Mouse (Mus musculus) liver, embryonic 15.5 days (tissue): ENCODE results near the gene Setd2. TPM values are rescaled to one million over a fixed set of nuclear protein-coding genes. Genes with fewer than 3 reads are reported as not detected.

Experiments used
- ATAC-seq: fragments of 200-750 bp; cut with Nextera tagmentation; 2 replicates; pipeline ENCODE4 v1.8.0; 2017; ENCODE audit warnings: moderate number of reproducible peaks, mild to moderate bottlenecking, moderate library complexity; ENCODE audit not compliant: insufficient read depth
- H3K27ac ChIP-seq: fragments of 300-500 bp; sonication (generic); replicated peaks from 2 replicates; pipeline ENCODE4 v1.5.1; 2015; ENCODE audit warnings: mild to moderate bottlenecking, inconsistent platforms
- H3K27me3 ChIP-seq: fragments of 300-500 bp; sonication (generic); 2 replicates; pipeline ENCODE4 v1.6.1; 2015; ENCODE audit warnings: mild to moderate bottlenecking, inconsistent platforms
- H3K36me3 ChIP-seq: fragments of 300-500 bp; sonication (generic); replicated peaks from 2 replicates; pipeline ENCODE4 v1.6.1; 2015; ENCODE audit warnings: moderate library complexity, mild to moderate bottlenecking, inconsistent platforms
- H3K4me1 ChIP-seq: fragments of 300-500 bp; sonication (generic); replicated peaks from 2 replicates; pipeline ENCODE4 v1.6.1; 2015; ENCODE audit warnings: inconsistent platforms
- H3K4me2 ChIP-seq: fragments of 300-500 bp; sonication (generic); 2 replicates; pipeline ENCODE4 v1.6.1; 2015; ENCODE audit warnings: moderate library complexity, mild to moderate bottlenecking, inconsistent platforms
- H3K4me3 ChIP-seq: fragments of 300-500 bp; sonication (generic); replicated peaks from 2 replicates; pipeline ENCODE4 v1.5.1; 2015; ENCODE audit warnings: mild to moderate bottlenecking, inconsistent platforms
- H3K9ac ChIP-seq: fragments of 300-500 bp; sonication (generic); 2 replicates; pipeline ENCODE4 v1.6.1; 2015; ENCODE audit warnings: moderate library complexity, mild to moderate bottlenecking, inconsistent platforms
- H3K9me3 ChIP-seq: fragments of 300-500 bp; sonication (generic); replicated peaks from 2 replicates; pipeline ENCODE4 v1.6.1; 2016; ENCODE audit warnings: inconsistent platforms
- WGBS: fragments of 180-500 bp; shearing (Covaris S2); methylation state at CpG from one replicate; pipeline ENCODE4 v1.1.7; 2015; ENCODE audit warnings: mixed read lengths; ENCODE audit not compliant: insufficient replicate concordance; 5-methylcytosine and 5-hydroxymethylcytosine counted together
- polyA plus RNA-seq: library from polyadenylated mRNA; unstranded; fragments of >200 nt; fragmentation: Nextera tagmentation; extraction: Ambion mirVana; gene quantifications from 2 replicates; pipeline ENCODE4 v1.2.1, GENCODE M21; 2015

Gene Setd2
- polyA plus RNA-seq, 1 experiment from 2014 or later = 9.2 TPM

DNA sequence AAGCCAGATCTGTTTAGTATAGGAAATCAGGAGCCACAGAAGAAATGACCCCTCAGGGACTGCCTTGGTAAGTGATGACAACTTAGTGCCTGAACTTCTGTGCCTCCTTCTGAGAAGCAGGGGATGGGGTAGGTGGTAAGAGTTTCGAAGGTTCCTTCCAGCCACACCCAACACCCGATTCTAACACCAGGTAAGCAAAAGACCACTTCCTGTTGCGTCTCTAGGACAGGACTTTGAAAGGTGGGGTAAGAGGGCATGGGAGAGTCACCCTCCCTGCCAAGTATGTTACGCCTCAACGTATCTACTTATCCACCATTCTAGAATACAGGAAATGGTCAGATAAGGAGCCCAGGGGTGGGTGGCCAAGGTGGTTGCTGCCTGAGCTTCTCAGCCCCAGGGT lies 108.6 kb downstream of the Setd2 start:
- H3K27me3 ChIP-seq = no peaks in the 10 kb centered on the region; the same call in 1 of the 2 replicates
- H3K9ac ChIP-seq = no peak overlapping the region
- no peak overlapping the region for H3K27ac ChIP-seq
- H3K4me3 ChIP-seq = no peak overlapping the region
- no peak overlapping the region for H3K4me2 ChIP-seq
- H3K9me3 ChIP-seq = no peaks in the 10 kb centered on the region
- no peak for ATAC-seq
- H3K4me1 ChIP-seq = peaks cover 19% of the 10 kb centered on the region; the same call in 1 of the 2 replicates
- 44% methylated on average over 5 of the region's 5 CpGs for WGBS
- peaks cover 9% of the 10 kb centered on the region; the same call in 1 of the 2 replicates for H3K36me3 ChIP-seq

DNA sequence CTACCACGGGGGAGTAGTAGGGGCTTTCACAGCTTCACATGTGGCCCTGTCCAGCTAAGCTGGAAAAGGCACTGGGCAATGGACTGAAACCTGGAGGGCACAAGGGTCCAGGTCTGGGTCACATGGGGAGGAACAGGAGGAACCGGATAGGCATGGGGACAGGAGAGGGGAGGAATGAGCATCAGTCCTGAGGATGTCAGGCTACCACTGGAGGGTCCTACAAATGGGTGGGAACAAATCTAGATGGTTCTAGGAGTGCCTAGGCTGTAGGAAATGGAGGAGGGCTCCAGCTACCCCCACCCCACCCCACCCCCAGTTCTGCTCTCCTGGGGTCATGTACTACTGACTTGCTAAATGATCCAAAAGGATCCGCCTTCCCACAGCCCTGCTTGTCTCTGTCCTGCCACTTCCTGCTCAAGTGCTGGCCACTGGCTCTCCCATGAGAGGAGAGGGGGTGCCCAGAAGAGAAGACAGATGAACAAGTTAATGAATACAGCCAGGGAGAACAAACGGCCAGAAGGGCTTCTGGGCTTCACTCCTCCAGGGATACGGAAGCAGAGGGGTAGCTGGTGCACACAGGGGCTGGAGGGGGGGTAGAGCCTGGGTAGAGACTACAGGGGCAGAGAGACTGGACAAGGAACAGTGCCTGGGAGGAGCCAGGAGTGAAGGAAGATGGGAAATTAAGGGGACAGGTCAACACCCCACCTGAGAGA lies 110.6 kb downstream of the Setd2 start:
- peaks cover 22% of the 10 kb centered on the region; the same call in 1 of the 2 replicates for H3K4me1 ChIP-seq
- peaks cover 3% of the 10 kb centered on the region for H3K27me3 ChIP-seq
- no peak for ATAC-seq
- no peak overlapping the region for H3K9ac ChIP-seq
- no peaks in the 10 kb centered on the region for H3K9me3 ChIP-seq
- WGBS = 48% methylated on average over 5 of the region's 5 CpGs
- H3K36me3 ChIP-seq = peaks cover 9% of the 10 kb centered on the region; the same call in 1 of the 2 replicates
- no peak overlapping the region for H3K27ac ChIP-seq
- no peak overlapping the region for H3K4me3 ChIP-seq
- H3K4me2 ChIP-seq = no peak overlapping the region

DNA sequence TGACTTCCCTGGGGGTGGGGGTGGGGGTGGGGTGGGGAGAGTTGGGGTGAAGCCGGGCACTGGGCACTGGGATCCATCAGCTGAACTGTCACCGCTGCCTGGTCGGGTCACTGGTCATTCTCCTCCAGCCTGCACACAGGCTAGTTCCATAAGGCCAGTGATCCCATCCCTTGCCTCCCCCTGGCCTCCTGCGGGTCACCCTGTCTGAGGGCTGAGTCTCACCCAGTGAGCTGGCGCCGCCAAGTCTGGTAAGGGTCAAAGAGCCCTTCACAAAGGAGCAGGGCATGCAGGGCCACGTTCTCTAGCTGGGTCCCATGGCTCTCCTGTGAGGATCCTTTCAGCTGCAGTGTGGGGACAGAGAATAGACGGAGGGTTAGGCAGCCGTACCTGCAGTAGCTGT lies 111.4 kb downstream of the Setd2 start:
- Histone ChIP-seq H3K9ac (no peak overlapping the region), H3K27me3 (peaks cover 3% of the 10 kb centered on the region), H3K9me3 (no peaks in the 10 kb centered on the region), H3K4me2 (0 out of 2 replicates have a peak overlapping the region, but pooled peaks have one; percentile 13), H3K36me3 (peaks cover 1% of the 10 kb centered on the region; the same call in 1 of the 2 replicates), H3K27ac (no peak overlapping the region), H3K4me1 (peaks cover 22% of the 10 kb centered on the region; the same call in 1 of the 2 replicates), H3K4me3 (no peak overlapping the region)
- no peak for ATAC-seq
- WGBS = 57% methylated on average over 9 of the region's 9 CpGs

DNA sequence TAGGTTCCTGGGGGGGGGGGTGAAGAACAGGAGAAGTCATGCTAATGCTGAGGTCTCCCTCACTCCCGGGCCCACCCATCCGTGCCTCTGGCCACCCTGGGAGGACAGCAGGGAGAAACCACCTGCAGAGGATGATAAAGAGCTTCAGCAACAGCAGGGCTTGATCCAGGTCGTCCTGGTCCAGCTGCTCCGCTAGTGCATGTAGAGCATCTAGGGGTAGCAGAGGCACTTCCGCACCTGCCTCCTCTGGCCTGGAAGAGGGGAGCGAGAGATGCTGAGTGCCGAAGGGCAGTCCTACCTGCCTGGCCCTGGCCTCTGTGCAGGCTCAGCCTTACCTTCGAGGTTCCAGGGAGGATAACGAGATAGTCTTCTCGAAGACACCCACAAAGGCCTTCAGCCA lies 111.9 kb downstream of the Setd2 start:
- no peak for ATAC-seq
- Histone ChIP-seq H3K4me3 (no peak overlapping the region), H3K27ac (no peak overlapping the region), H3K27me3 (peaks cover 4% of the 10 kb centered on the region), H3K36me3 (no peaks in the 10 kb centered on the region; the same call in 1 of the 2 replicates), H3K4me2 (peak overlapping the region; percentile 13; the same call in 1 of the 2 replicates), H3K9ac (no peak overlapping the region), H3K9me3 (no peaks in the 10 kb centered on the region), H3K4me1 (peaks cover 22% of the 10 kb centered on the region; the same call in 1 of the 2 replicates)
- 65% methylated on average over 10 of the region's 10 CpGs for WGBS

DNA sequence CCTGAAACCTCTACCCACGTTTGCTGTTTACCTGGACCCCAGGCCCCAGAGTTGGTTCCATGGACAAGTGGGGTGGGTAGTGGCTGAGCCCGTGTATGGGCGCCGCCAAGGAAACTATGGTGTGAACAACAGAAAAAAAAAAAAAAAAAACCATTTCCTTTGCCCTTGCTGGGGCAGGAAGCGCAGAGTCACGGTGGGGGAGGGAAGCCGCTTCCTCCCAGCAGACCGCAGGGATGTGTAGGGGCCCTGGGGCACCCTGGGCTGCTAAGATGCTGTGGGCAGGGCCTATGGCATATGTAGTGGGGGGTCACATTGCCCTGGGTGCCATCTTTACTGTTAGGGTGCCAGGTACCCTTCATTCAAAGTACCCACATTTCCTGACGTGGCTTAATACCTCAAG lies 112.8 kb downstream of the Setd2 start:
- 0 out of 2 replicates have a peak, but pooled peaks have one; percentile 23 for ATAC-seq
- WGBS = 12% methylated on average over 9 of the region's 9 CpGs
- peak overlapping the region; percentile 23; the same call in 1 of the 2 replicates for H3K4me3 ChIP-seq
- no peaks in the 10 kb centered on the region for H3K36me3 ChIP-seq
- H3K9me3 ChIP-seq = no peaks in the 10 kb centered on the region
- peak overlapping the region; percentile 41 for H3K4me2 ChIP-seq
- peaks cover 22% of the 10 kb centered on the region; the same call in 1 of the 2 replicates for H3K4me1 ChIP-seq
- H3K9ac ChIP-seq = no peak overlapping the region
- peaks cover 9% of the 10 kb centered on the region for H3K27me3 ChIP-seq
- H3K27ac ChIP-seq = 0 out of 2 replicates have a peak overlapping the region, but pooled peaks have one; percentile 33

DNA sequence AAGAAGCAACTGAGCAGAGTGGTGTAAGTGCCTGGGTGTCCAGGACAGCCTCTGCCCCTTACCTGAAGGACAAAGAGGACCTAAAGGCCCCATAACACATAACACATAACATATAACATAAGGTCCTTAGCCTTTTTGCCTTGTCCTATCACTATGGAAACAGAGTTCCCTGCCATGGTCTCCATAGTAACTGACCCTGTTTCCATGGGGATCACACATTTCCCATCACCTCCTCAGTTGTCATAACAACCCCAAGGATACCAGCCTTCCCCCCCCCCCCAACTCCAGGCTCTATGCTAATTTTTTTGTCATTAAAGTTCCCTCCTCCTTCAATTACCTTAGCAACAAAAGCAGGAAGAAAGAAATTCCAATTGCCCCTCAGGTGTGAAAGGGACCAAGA lies 117.4 kb downstream of the Setd2 start:
- Histone ChIP-seq H3K36me3 (no peaks in the 10 kb centered on the region), H3K9ac (no peak overlapping the region), H3K4me2 (no peak overlapping the region), H3K27me3 (peaks cover 46% of the 10 kb centered on the region), H3K4me1 (peaks cover 46% of the 10 kb centered on the region), H3K27ac (no peak overlapping the region), H3K9me3 (no peaks in the 10 kb centered on the region), H3K4me3 (no peak overlapping the region)
- ATAC-seq = no peak

DNA sequence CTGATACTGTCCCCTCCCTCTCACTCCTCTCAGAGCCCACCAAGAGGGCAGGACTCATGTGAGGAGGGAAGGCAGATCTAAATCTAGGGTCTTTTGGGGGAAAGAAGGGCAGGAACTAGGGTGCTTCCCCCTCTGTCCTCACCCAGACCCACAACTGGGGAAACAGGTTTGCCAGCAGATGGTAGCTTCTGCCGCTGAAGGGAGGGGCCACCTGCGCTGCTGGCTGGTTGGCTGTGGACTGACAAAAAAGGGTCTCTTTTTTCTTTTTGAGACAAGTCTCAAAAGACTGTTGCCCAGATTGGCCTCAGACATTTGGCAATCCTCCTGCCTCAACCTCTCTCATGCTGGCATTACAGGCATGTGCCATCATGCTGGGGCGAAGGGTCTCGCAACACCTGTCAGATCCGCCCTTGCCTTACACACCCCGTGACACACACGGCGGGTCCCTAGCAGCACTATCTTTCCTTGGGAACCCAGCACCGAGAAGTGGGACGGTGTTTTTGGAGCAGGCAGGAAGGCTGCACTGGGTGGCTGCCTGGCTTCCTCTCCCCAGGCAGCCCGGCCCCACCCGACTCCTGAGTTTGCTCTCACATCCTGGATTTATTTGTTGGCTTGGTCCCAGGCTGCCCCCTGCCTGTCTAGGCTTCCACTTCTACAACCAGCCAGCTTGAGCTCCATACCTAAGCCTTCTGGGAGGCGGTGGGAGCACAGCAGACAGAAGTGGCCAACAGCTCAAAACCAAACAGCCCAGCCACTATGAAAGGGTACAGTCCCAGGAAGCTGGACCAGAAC lies 119.7 kb downstream of the Setd2 start:
- Histone ChIP-seq H3K27ac (peak overlapping the region; percentile 19; the same call in 1 of the 2 replicates), H3K4me1 (peaks cover 47% of the 10 kb centered on the region), H3K9me3 (no peaks in the 10 kb centered on the region), H3K4me3 (peak overlapping the region; percentile 73), H3K27me3 (peaks cover 46% of the 10 kb centered on the region), H3K4me2 (peak overlapping the region; percentile 99), H3K9ac (no peak overlapping the region), H3K36me3 (no peaks in the 10 kb centered on the region)
- ATAC-seq = no peak
- 18% methylated on average over 13 of the region's 13 CpGs for WGBS

DNA sequence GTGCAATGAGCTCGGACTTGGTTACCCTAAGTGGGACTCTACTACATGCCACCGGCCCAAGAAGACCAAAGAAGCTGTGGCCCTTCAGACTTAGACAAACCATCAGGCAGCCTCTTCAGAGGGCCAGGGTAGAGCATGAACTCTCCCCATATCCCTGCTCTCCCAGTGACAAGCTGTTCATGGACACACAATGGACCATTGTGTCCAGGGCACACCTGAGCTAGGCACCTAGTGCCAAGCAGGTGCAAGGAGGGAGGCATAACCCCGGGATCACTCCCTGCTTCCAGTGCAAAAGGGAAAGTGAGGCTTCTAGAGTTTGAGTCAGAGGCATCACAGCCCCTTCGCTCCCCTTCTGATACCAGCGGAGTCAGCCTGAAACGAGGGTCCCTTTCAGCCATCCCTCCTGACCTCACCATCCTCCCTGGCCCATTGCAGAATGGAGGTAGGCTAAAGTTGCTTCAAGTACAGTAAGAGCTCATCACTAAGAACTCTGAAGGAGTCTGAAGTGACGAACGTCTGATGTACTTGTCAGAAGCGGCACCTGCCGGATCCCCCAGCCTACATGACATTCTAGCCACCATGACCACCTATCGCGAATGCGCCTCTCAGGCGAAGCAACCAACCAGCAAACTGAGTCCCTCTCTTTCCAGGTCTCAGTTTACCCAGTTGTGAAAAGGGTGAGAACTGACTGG lies 120.7 kb downstream of the Setd2 start:
- Histone ChIP-seq H3K4me2 (peak overlapping the region; percentile 99), H3K27me3 (peaks cover 43% of the 10 kb centered on the region), H3K9ac (peak overlapping the region; percentile 72), H3K4me1 (peaks cover 54% of the 10 kb centered on the region), H3K4me3 (peak overlapping the region; percentile 73), H3K9me3 (no peaks in the 10 kb centered on the region), H3K27ac (no peak overlapping the region; the same call in 1 of the 2 replicates), H3K36me3 (no peaks in the 10 kb centered on the region)
- WGBS = 11% methylated on average over 14 of the region's 14 CpGs
- ATAC-seq = no peak

DNA sequence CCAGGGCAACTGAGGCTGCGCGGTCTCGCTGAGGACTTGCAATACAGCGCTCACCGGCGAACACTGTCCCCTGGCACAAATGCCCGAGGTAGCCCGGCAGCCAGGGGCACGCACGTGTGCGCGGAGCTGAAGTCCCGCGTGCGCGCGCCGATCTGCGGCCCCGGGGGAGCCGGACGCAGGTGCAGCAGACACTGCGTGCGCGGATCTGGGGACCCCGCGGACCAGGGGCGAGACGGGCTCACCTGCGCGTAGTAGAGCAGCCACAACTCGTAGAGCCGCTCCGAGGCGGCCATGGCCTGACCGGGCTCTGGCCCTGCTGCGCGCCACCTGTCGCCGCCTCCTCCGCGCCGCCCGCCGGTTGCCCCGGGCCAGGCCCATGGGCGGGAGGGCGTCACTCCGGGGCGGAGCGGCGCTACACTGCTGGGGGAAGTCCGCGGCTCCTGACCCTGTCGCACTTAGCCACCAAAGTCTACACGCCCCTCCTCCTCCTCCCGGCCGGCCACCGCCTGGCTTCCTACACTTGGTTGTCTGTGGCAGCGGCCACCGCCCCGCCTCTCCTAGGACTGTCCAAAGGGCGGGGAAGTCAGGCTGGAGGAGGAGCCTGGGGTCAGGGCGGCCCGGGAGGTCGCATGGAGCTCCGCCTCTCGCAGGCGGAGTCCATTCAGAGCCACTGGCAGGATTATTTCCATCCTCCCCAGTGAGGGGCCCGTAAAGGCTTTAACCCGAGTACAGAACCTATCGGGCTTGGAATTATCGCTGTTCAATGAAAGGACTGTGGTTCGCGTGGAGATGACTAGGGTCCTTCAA lies 121.5 kb downstream of the Setd2 start, which contains the start of gene Nbeal2:
Nbeal2 (minus strand) TSS at position 507 of the 807 bp plus-strand sequence.
- Histone ChIP-seq H3K27ac (peak within 1 kb of the TSS; percentile 68), H3K4me2 (peak within 1 kb of the TSS; percentile 99), H3K27me3 (peaks cover 43% of the 10 kb centered on the region), H3K4me1 (peaks cover 61% of the 10 kb centered on the region), H3K4me3 (peak within 1 kb of the TSS; percentile 73), H3K36me3 (no peaks in the 10 kb centered on the region), H3K9me3 (no peaks in the 10 kb centered on the region), H3K9ac (peak within 1 kb of the TSS; percentile 72)
- ATAC-seq = peak; percentile 84
- WGBS = under 1% methylated on average over 73 of the region's 75 CpGs
